Comparison of ENCODE assay signal across 8 mouse cellular contexts in the genomic region with DNA sequence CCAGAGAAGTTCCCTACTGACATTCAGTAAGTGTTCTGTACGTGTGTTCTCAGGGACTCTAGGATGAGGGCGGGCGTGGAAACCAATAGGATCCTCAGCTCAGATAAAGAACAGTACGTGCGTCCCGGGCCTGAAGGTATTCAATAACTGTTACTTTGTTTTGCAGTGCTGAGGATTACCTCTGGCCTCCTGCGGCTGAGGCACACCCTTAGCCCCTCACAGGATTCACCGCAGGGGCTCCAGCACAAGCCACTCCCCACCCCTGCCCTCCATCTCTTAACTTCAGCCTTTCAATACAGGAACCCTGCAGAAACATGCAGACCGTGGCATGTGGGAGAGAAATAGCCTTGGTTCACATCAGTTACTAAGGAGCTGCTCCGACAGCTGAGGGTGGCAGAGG. TPM values are rescaled to one million over a fixed set of nuclear protein-coding genes. Genes with fewer than 3 reads are reported as not detected.
DNase-seq lines count a peak whose midpoint lies in the region; ATAC-seq lines count a peak whose summit lies in the region.
"Had no signal": no experiment of that assay in that cellular context is flagged by ENCODE, and none has a peak within 500 bp of the region (broad histone marks: within the 10 kb centered on the region; RNA-seq: fewer than 3 reads in every experiment).

No protein-coding gene starts in this region.

- H3K9me3 ChIP-seq in kidney, embryonic 16.5 days (ENCODE audit: low read length), result no peaks in the 10 kb centered on the region
- no peaks in the 10 kb centered on the region for H3K9me3 ChIP-seq in hindbrain, embryonic 12.5 days (replicated peaks)
- no peaks in the 10 kb centered on the region for H3K9me3 ChIP-seq in liver, embryonic 16.5 days (replicated peaks; ENCODE audit: control insufficient read depth, low read length)

- no peaks in the 10 kb centered on the region for H3K27me3 ChIP-seq in kidney, embryonic 16.5 days (ENCODE audit: insufficient read depth, low read length)
- H3K27me3 ChIP-seq in hindbrain, embryonic 12.5 days, result no peaks in the 10 kb centered on the region
- no peaks in the 10 kb centered on the region for H3K27me3 ChIP-seq in liver, embryonic 16.5 days (ENCODE audit: control insufficient read depth, insufficient read depth, low read depth, low read length)

- peak overlapping the region; percentile 56; the same call in 1 of the 2 replicates for H3K4me2 ChIP-seq in kidney, embryonic 16.5 days (replicated peaks; ENCODE audit: low read depth, low read length)
- H3K4me2 ChIP-seq in hindbrain, embryonic 12.5 days (replicated peaks), result no peak overlapping the region
- no peak overlapping the region for H3K4me2 ChIP-seq in liver, embryonic 16.5 days (ENCODE audit: low read depth, low read length)

- no peak overlapping the region for H3K4me3 ChIP-seq in kidney, embryonic 16.5 days (ENCODE audit: low read length)
- no peak overlapping the region for H3K4me3 ChIP-seq in brown adipose tissue, adult 24 weeks (ENCODE audit: insufficient read depth, low read depth, low read length)
- no peak overlapping the region for H3K4me3 ChIP-seq in hindbrain, embryonic 12.5 days
- no peak overlapping the region for H3K4me3 ChIP-seq in liver, embryonic 16.5 days (ENCODE audit: low read depth, low read length)

- DNase-seq in kidney, postnatal 25 days, result no peak
- DNase-seq in yolk sac, embryonic 10.5 days (ENCODE audit: low spot score), result no peak
- DNase-seq in spleen, postnatal 4 days (ENCODE audit: low spot score in 2 of 2), result no peak
- DNase-seq: kidney, postnatal 10 days had no signal

- H3K4me1 ChIP-seq in kidney, embryonic 16.5 days (ENCODE audit: insufficient read depth, low read length), result peaks cover 53% of the 10 kb centered on the region
- peaks cover 17% of the 10 kb centered on the region for H3K4me1 ChIP-seq in brown adipose tissue, adult 24 weeks (ENCODE audit: control insufficient read depth, insufficient read depth, insufficient read length, low read length)
- peaks cover 35% of the 10 kb centered on the region for H3K4me1 ChIP-seq in hindbrain, embryonic 12.5 days
- H3K4me1 ChIP-seq in liver, embryonic 16.5 days (ENCODE audit: control insufficient read depth, low read depth, low read length), result peaks cover 12% of the 10 kb centered on the region

- H3K27ac ChIP-seq in kidney, embryonic 16.5 days (ENCODE audit: low read length), result peak overlapping the region; percentile 88
- peak overlapping the region; percentile 96 for H3K27ac ChIP-seq in brown adipose tissue, adult 24 weeks (replicated peaks; ENCODE audit: low read depth, low read length)
- H3K27ac ChIP-seq in hindbrain, embryonic 12.5 days, result peak overlapping the region; percentile 23; the same call in 1 of the 2 replicates
- peak overlapping the region; percentile 13; the same call in 1 of the 2 replicates for H3K27ac ChIP-seq in liver, embryonic 16.5 days (ENCODE audit: low read length)

- 31% methylated on average over 10 of the region's 10 CpGs for WGBS in kidney, embryonic 16.5 days
- WGBS in hindbrain, embryonic 12.5 days, result 29% methylated on average over 10 of the region's 10 CpGs
- WGBS in liver, embryonic 16.5 days (ENCODE audit: insufficient replicate concordance), result 37% methylated on average over 10 of the region's 10 CpGs

- ATAC-seq in kidney, embryonic 16.5 days (ENCODE audit: low FRiP score, low TSS enrichment), result no peak
- no peak for ATAC-seq in hindbrain, embryonic 12.5 days (ENCODE audit: low FRiP score)
- ATAC-seq in liver, embryonic 16.5 days (ENCODE audit: low read depth), result no peak

- peak overlapping the region; percentile 47 for H3K9ac ChIP-seq in kidney, embryonic 16.5 days (replicated peaks; ENCODE audit: low read length)
- no peak overlapping the region for H3K9ac ChIP-seq in hindbrain, embryonic 12.5 days
- no peak overlapping the region for H3K9ac ChIP-seq in liver, embryonic 16.5 days (ENCODE audit: low read depth, low read length)

- H3K36me3 ChIP-seq in kidney, embryonic 16.5 days (ENCODE audit: insufficient read depth, low read length), result peaks cover 26% of the 10 kb centered on the region
- 0 out of 2 replicates have a peak, but pooled peaks cover 11% of the 10 kb centered on the region for H3K36me3 ChIP-seq in hindbrain, embryonic 12.5 days
- no peaks in the 10 kb centered on the region for H3K36me3 ChIP-seq in liver, embryonic 16.5 days (ENCODE audit: control insufficient read depth, insufficient read depth)

RNA-seq across cellular contexts. Expression of a gene that starts 4.5 kb away (rescaled TPM):
- polyA plus RNA-seq in kidney, embryonic 16.5 days (2015; fragmentation: Nextera tagmentation; extraction: Ambion mirVana), result 46.8 and 47.1 TPM in 2 replicates
- polyA plus RNA-seq in brown adipose tissue, adult 24 weeks (2012; ENCODE audit: insufficient read depth, insufficient read length, missing spikeins), result 6.9 and 9.5 TPM in 2 replicates
- 21.6 and 24.4 TPM in 2 replicates for polyA plus RNA-seq in hindbrain, embryonic 12.5 days (2016; fragmentation: Nextera tagmentation; extraction: Ambion mirVana)
- 5.0 and 5.3 TPM in 2 replicates for polyA plus RNA-seq in liver, embryonic 16.5 days (2015; fragmentation: Nextera tagmentation; extraction: Ambion mirVana)

RNA-seq across cellular contexts. Expression of a gene that starts 12.6 kb away (rescaled TPM):
- 5.4 and 6.0 TPM in 2 replicates for polyA plus RNA-seq in kidney, embryonic 16.5 days (2015; fragmentation: Nextera tagmentation; extraction: Ambion mirVana)
- 54.2 and 167 TPM in 2 replicates for polyA plus RNA-seq in brown adipose tissue, adult 24 weeks (2012; ENCODE audit: insufficient read depth, insufficient read length, missing spikeins)
- 0.26 and 1.1 TPM in 2 replicates for polyA plus RNA-seq in hindbrain, embryonic 12.5 days (2016; fragmentation: Nextera tagmentation; extraction: Ambion mirVana)
- 51.1 and 55.7 TPM in 2 replicates for polyA plus RNA-seq in liver, embryonic 16.5 days (2015; fragmentation: Nextera tagmentation; extraction: Ambion mirVana)

RNA-seq across cellular contexts. Expression of a gene that starts 49.4 kb away (rescaled TPM):
- polyA plus RNA-seq in kidney, embryonic 16.5 days (2015; fragmentation: Nextera tagmentation; extraction: Ambion mirVana), result 18.7 and 19.7 TPM in 2 replicates
- polyA plus RNA-seq in brown adipose tissue, adult 24 weeks (2012; ENCODE audit: insufficient read depth, insufficient read length, missing spikeins), result 19.7 and 29.7 TPM in 2 replicates
- polyA plus RNA-seq in hindbrain, embryonic 12.5 days (2016; fragmentation: Nextera tagmentation; extraction: Ambion mirVana), result 10.6 and 11.2 TPM in 2 replicates
- 3.8 and 5.0 TPM in 2 replicates for polyA plus RNA-seq in liver, embryonic 16.5 days (2015; fragmentation: Nextera tagmentation; extraction: Ambion mirVana)

Comparison
In these comparisons a context has a peak if more than half of its experiments do, and no peak if none do; other contexts are left out.
1. H3K27ac ChIP-seq: peak in every context shown above with its lines; median percentile 96 in brown adipose tissue, adult 24 weeks; 88 in kidney, embryonic 16.5 days; 23 in hindbrain, embryonic 12.5 days; 13 in liver, embryonic 16.5 days.